Mouse (Mus musculus) hindbrain, embryonic 12.5 days (tissue): ENCODE measurements at regions not wholly inside any gene's neighbourhood (a gene's known extent, or its start where the extent isn't known, plus 50 kb on each side); places are given as distances from the start of the nearest gene placed in this dataset.

ENCODE experiments used
- ATAC-seq: fragments of 200-750 bp; cut with Nextera tagmentation; 2 replicates; pipeline ENCODE4 v1.8.0; 2017; ENCODE audit warnings: moderate TSS enrichment; ENCODE audit not compliant: low FRiP score
- H3K27ac ChIP-seq: fragments of 300-500 bp; sonication (generic); 2 replicates; pipeline ENCODE4 v1.5.1; 2016; ENCODE audit warnings: mild to moderate bottlenecking
- H3K27me3 ChIP-seq: fragments of 300-500 bp; sonication (generic); 2 replicates; pipeline ENCODE4 v1.6.1; 2016; ENCODE audit warnings: mild to moderate bottlenecking
- H3K36me3 ChIP-seq: fragments of 300-500 bp; sonication (generic); 2 replicates; pipeline ENCODE4 v1.6.1; 2016; ENCODE audit warnings: mild to moderate bottlenecking
- H3K4me1 ChIP-seq: fragments of 300-500 bp; sonication (generic); 2 replicates; pipeline ENCODE4 v1.6.1; 2016
- H3K4me2 ChIP-seq: fragments of 300-500 bp; sonication (generic); replicated peaks from 2 replicates; pipeline ENCODE4 v1.6.1; 2016; ENCODE audit warnings: mild to moderate bottlenecking
- H3K4me3 ChIP-seq: fragments of 300-500 bp; sonication (generic); 2 replicates; pipeline ENCODE4 v1.5.1; 2016; ENCODE audit warnings: mild to moderate bottlenecking
- H3K9ac ChIP-seq: fragments of 300-500 bp; sonication (generic); 2 replicates; pipeline ENCODE4 v1.6.1; 2016; ENCODE audit warnings: mild to moderate bottlenecking, moderate library complexity
- H3K9me3 ChIP-seq: fragments of 300-500 bp; sonication (generic); replicated peaks from 2 replicates; pipeline ENCODE4 v1.6.1; 2016; ENCODE audit warnings: mild to moderate bottlenecking
- WGBS: fragments of 180-500 bp; shearing (Covaris S2); methylation state at CpG from one replicate; pipeline ENCODE4 v1.1.7; 2016; 5-methylcytosine and 5-hydroxymethylcytosine counted together

DNA sequence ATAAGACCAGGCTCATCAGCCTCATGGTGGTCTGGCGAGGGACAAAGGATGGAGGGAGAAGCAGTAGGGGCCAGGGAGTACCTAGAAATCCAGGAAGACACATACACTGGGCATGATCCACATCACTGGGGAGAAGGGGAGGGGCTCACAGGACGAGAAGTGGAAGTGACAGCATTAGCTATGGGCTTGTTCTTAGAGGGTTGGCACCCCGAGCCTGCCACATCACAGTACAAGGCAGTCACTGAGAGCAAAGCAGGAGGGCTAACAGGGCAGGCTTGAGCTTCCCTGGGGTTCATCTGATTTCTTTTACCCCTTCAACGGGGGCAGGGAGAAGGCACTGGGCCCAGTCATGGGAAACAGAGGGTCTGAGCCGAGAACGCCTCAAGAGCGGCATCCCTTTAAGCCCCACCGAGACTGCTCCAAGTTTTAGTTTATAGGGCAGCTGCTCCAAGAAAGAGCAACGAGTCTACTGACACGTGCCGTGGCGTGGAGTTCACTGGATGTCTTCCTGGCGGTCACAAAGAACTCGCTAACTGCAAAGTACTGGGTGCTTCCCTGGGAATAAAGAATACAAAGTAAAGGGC is 115.1 kb upstream of the Foxn2 start:
- Histone ChIP-seq H3K9me3 (peaks cover 5% of the 10 kb centered on the region), H3K4me3 (no peak overlapping the region), H3K4me2 (peak overlapping the region; percentile 29; the same call in 1 of the 2 replicates), H3K27me3 (peaks cover 55% of the 10 kb centered on the region), H3K4me1 (peaks cover 38% of the 10 kb centered on the region), H3K9ac (no peak overlapping the region), H3K27ac (peak overlapping the region; percentile 67), H3K36me3 (no peaks in the 10 kb centered on the region)
- 16% methylated on average over 14 of the region's 14 CpGs for WGBS
- ATAC-seq, result peak; percentile 43

DNA sequence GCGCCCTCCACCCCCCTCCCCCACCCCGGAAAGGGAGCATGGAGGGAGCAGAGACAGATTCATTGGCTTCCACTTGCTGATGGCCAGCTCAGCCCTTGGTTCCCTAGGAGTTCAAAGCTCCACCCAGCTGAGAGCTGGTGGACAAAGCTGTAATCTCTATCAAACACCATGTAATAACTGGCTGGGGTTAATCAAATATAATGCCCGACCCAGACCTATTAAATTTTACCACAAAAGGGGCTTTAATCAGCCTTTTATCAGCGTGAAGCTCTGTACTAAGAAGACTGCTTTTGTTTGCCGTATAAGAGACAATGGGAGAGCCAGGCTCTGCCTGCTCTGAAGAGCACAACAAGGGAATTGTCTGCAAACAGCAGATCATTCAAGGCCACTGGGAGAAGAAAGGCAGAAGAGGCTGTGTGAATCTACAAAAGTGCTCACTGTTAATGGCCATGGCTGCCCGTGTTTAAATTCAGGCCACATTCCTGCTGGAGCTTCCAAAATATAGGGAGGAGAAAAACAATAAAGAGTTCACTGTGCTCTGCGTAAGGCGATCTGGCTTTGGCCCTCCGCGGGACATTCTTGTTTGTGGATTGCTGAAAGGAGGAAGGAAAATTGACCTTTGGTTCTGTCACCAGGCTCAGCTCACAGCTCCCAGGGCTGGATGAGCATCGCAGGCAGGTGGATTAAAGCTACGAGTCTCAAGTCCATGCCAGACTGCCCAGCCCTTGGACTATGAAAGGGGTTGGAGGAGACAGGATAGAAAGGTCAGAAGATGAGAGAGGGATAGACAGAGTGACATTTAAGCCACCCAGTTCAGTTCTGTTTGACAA is 114.4 kb upstream of the Foxn2 start:
- Histone ChIP-seq H3K27ac (peak overlapping the region; percentile 67), H3K4me2 (peak overlapping the region; percentile 29; the same call in 1 of the 2 replicates), H3K36me3 (no peaks in the 10 kb centered on the region), H3K4me1 (peaks cover 38% of the 10 kb centered on the region), H3K27me3 (peaks cover 59% of the 10 kb centered on the region), H3K9ac (peak overlapping the region; percentile 27; the same call in 1 of the 2 replicates), H3K4me3 (no peak overlapping the region), H3K9me3 (peaks cover 5% of the 10 kb centered on the region)
- ATAC-seq, result peak; percentile 83
- 7% methylated on average over 12 of the region's 12 CpGs for WGBS

DNA sequence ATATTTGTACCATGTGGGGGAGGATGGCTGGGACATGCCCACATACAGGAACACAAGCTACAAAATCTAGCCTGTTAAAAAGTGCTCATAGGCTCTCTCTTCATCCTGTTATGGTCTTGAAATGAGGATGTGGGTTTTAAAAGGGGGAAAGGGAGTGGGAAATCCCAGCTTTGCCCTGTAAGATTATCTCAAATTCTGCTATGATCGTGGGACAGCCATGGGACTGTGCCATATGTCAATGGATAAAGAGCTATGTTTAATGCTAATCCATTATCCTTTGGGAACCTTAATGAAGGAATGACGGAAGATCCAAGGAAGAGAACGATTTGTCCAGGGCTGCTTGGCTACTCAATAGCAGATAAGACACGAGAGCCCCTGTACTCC is 113.8 kb upstream of the Foxn2 start:
- H3K4me3 ChIP-seq, result no peak overlapping the region
- H3K36me3 ChIP-seq, result no peaks in the 10 kb centered on the region
- H3K9ac ChIP-seq, result no peak overlapping the region
- peaks cover 56% of the 10 kb centered on the region for H3K27me3 ChIP-seq
- peaks cover 38% of the 10 kb centered on the region for H3K4me1 ChIP-seq
- H3K4me2 ChIP-seq, result no peak overlapping the region
- no peak for ATAC-seq
- peak overlapping the region; percentile 67; the same call in 1 of the 2 replicates for H3K27ac ChIP-seq
- H3K9me3 ChIP-seq, result peaks cover 5% of the 10 kb centered on the region
- WGBS, result 55% methylated on average over 4 of the region's 4 CpGs

DNA sequence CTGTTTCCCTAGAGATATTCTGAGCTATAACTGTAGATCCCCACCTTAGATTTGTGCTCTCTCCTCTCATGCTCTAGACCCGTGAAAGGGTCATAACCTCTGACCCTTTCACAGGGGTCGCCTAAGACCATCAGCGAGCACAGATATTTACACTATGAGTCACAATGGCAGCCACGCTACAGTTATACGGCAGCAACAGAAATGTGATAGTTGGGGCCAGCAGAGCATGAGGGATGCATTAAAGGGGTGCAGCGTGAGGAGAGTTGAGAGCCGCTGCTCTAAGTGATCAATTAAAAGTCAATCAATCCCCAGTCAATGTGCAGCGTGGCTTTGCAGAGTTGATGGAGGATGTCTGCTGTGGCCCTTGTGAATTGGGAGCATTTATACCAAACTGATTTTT is 112.7 kb upstream of the Foxn2 start:
- H3K4me1 ChIP-seq, result peaks cover 38% of the 10 kb centered on the region
- WGBS, result 15% methylated on average over 8 of the region's 8 CpGs
- no peak overlapping the region for H3K27ac ChIP-seq
- no peak overlapping the region for H3K4me2 ChIP-seq
- ATAC-seq, result no peak
- peaks cover 5% of the 10 kb centered on the region for H3K9me3 ChIP-seq
- peaks cover 48% of the 10 kb centered on the region for H3K27me3 ChIP-seq
- H3K36me3 ChIP-seq, result no peaks in the 10 kb centered on the region
- H3K4me3 ChIP-seq, result no peak overlapping the region
- H3K9ac ChIP-seq, result no peak overlapping the region

DNA sequence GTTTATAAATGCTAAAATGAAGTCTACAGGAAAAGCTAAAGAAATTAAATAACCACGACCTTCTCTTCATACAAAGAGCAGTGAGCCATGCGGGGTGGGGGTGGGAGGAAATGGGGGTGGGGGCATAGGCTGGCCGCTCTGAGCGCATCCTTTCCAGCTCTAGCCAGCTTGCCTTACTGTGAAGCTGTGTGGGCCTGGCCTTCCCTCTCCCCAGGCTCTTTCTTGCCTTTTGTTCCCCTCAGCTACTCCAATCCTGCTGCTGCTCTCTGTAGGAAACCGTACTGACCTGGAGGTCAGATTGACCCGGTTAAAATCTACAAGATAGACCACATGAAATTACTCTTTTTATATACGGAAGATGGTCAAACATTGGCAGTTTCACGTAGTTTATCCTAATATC is 111.7 kb upstream of the Foxn2 start:
- no peaks in the 10 kb centered on the region for H3K36me3 ChIP-seq
- no peak overlapping the region for H3K4me3 ChIP-seq
- H3K9me3 ChIP-seq, result peaks cover 5% of the 10 kb centered on the region
- H3K27me3 ChIP-seq, result peaks cover 40% of the 10 kb centered on the region
- H3K27ac ChIP-seq, result no peak overlapping the region
- H3K9ac ChIP-seq, result no peak overlapping the region
- H3K4me2 ChIP-seq, result no peak overlapping the region
- 5% methylated on average over 8 of the region's 8 CpGs for WGBS
- ATAC-seq, result no peak
- H3K4me1 ChIP-seq, result peaks cover 38% of the 10 kb centered on the region

DNA sequence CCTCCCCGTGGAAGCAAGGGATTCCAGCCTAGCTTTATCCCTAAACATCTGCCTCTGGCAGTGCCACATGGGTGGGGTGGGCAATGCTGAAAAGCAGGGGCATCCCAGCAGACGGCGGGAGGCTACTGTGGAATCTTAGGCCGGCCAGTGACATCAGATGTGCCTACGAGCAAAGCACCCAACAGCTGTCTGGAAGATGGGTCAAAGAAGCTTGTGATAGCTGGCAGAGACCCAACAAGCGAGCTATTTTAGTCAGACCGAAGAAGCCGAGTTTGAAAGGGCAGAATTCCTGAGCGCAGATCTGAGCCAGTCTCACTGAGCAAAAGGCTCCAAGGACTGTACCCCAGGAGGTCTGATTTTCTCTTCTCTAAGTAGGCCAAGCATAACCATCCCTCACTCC is 110.8 kb upstream of the Foxn2 start:
- Histone ChIP-seq H3K27me3 (peaks cover 38% of the 10 kb centered on the region), H3K9me3 (peaks cover 5% of the 10 kb centered on the region), H3K36me3 (no peaks in the 10 kb centered on the region), H3K27ac (no peak overlapping the region), H3K4me1 (peaks cover 35% of the 10 kb centered on the region), H3K9ac (no peak overlapping the region), H3K4me3 (no peak overlapping the region), H3K4me2 (no peak overlapping the region)
- WGBS, result 69% methylated on average over 9 of the region's 9 CpGs
- ATAC-seq, result no peak

DNA sequence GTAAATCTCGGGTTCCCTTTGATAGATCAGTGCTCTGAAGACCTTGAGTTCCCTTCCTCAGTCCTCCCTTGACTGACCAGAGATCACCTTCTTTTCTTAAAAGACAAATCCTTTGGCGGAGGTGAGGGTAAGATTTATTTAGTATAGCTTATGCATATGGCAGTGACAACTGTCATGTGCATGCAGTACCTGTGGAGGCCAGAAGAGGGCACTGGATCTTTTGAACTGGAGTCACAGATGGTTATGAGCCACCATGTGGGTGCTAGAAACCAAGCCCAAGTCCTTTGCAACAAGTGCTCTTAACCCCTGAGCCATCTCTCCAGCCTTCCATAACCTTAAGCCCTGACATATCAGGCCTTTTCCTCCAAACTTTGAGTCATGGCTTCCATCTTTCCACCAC is 110.4 kb upstream of the Foxn2 start:
- Histone ChIP-seq H3K9me3 (peaks cover 5% of the 10 kb centered on the region), H3K27ac (no peak overlapping the region), H3K27me3 (peaks cover 33% of the 10 kb centered on the region), H3K4me1 (peaks cover 30% of the 10 kb centered on the region), H3K36me3 (no peaks in the 10 kb centered on the region), H3K9ac (no peak overlapping the region), H3K4me3 (no peak overlapping the region), H3K4me2 (no peak overlapping the region)
- no peak for ATAC-seq
- 87% methylated on average over 2 of the region's 2 CpGs for WGBS

DNA sequence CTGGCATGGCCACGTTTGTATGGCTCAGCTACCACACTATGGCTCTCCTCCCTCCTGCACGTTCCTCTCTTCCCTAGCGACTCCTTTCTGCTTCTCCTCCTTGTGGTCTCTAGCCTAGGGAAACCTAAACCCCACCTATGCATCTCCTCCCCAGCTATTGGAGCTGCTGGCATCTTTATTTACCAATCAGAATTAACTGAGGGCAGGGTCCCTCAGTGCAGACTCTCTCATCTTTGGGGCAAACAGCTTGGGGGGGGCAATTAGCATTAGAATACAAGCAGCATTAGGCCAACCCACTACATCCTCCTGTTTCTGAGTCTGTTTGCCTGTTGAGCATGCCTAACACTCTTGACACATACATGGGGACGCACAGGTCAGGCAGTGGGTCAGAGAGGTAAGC is 106.7 kb upstream of the Foxn2 start:
- Histone ChIP-seq H3K36me3 (no peaks in the 10 kb centered on the region), H3K27me3 (peaks cover 23% of the 10 kb centered on the region), H3K27ac (no peak overlapping the region), H3K4me2 (no peak overlapping the region), H3K9ac (no peak overlapping the region), H3K4me1 (peaks cover 5% of the 10 kb centered on the region), H3K4me3 (no peak overlapping the region), H3K9me3 (peaks cover 5% of the 10 kb centered on the region)
- WGBS, result 36% methylated on average over 4 of the region's 4 CpGs
- ATAC-seq, result no peak

DNA sequence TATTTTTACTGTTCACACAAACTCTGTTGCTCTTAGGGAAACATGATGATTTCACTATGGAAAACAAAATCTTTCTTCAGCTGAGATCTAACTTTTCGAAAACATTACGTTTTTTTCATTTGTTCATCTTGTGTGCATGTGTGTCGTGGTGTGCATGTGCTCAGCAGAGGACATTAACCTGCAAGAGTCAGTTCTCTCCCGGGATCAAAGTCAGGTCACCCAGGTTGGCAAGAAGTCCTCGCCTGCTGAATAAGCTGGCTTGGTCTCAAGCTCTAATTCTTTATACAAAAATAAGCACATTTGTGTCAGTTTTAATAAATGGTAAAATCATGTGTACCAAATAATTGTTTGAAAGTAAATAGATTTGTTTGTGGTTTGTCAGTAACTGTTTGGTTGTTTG is 105.2 kb upstream of the Foxn2 start:
- H3K9me3 ChIP-seq, result peaks cover 2% of the 10 kb centered on the region
- no peak overlapping the region for H3K27ac ChIP-seq
- H3K4me2 ChIP-seq, result no peak overlapping the region
- no peak overlapping the region for H3K4me3 ChIP-seq
- H3K36me3 ChIP-seq, result no peaks in the 10 kb centered on the region
- peaks cover 15% of the 10 kb centered on the region for H3K27me3 ChIP-seq
- 82% methylated on average over 5 of the region's 5 CpGs for WGBS
- ATAC-seq, result no peak
- no peaks in the 10 kb centered on the region for H3K4me1 ChIP-seq
- no peak overlapping the region for H3K9ac ChIP-seq

DNA sequence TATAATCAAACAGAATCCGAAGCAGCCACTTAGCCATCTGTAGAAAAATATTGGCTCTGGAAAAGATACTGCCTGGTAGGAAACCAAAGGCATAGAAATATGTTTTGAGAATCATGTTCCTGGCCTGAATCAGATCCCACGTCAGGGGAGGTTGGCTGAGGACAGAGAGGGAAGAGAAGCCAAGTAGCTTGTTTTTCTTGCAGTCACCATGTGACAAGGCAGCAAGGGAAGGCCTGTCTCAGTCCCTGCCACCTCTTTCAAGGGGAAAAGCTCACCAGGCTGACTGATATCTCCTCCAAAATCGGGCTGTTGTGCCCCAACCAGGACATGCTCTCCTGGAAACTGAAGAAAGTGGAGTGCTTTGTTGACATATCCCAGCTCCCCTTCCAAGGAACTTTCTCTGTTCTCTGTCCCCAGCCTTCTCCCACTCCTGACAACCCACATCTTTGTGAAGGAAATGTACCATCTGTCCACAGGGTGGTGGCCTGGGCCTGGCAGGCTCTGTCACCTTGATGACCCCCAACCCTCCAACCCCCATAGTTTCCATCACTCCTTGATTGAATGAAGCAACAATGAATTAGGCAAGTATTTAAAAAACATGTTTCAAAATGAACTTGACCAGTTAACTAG is 104.3 kb upstream of the Foxn2 start:
- no peak for ATAC-seq

DNA sequence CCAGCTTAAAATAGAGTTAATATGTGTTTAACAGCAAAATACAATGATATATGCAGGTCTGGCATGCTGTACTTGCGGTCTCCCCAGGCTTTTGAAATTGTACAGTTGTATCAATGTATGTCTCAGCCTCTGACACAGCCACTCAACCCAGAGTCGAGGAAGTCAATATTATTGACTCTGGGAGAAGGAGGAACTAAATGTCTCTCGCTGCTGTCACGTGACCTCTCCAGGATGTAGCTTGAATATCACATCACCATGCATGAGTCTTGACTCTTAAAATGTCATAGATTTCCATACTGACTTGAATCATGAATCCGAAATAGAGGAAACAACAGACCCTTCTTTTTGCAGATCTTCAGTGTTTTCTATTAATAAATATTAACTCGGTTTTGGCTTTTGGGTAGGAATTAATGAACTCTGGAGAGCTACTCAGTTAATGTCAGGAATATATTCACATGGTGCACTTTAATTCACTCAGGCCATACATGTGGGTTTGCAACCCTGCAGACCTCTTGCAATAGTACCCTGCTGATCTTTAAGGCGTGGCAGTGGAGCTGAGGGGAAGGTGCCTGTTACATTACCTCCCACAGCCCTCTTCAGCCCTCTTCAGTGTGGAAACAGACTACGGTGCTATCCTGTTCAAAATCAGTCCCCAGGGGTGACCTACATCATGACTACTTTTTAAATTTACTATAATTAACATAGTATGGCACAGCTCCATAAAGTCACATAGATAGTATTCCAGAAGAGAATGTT is 102.7 kb upstream of the Foxn2 start:
- no peak overlapping the region for H3K9ac ChIP-seq
- H3K9me3 ChIP-seq, result no peaks in the 10 kb centered on the region
- no peaks in the 10 kb centered on the region for H3K4me1 ChIP-seq
- no peak overlapping the region for H3K4me3 ChIP-seq
- ATAC-seq, result no peak
- 86% methylated on average over 8 of the region's 8 CpGs for WGBS
- H3K4me2 ChIP-seq, result no peak overlapping the region
- no peak overlapping the region for H3K27ac ChIP-seq
- H3K27me3 ChIP-seq, result peaks cover 9% of the 10 kb centered on the region
- no peaks in the 10 kb centered on the region for H3K36me3 ChIP-seq

More for the DNA sequence above, 104.3 kb upstream of the Foxn2 start:
- Histone ChIP-seq H3K27ac (no peak overlapping the region), H3K4me2 (no peak overlapping the region), H3K4me1 (no peaks in the 10 kb centered on the region), H3K27me3 (peaks cover 9% of the 10 kb centered on the region), H3K9ac (no peak overlapping the region), H3K9me3 (no peaks in the 10 kb centered on the region), H3K4me3 (no peak overlapping the region), H3K36me3 (no peaks in the 10 kb centered on the region)
- 75% methylated on average over 3 of the region's 3 CpGs for WGBS

DNA sequence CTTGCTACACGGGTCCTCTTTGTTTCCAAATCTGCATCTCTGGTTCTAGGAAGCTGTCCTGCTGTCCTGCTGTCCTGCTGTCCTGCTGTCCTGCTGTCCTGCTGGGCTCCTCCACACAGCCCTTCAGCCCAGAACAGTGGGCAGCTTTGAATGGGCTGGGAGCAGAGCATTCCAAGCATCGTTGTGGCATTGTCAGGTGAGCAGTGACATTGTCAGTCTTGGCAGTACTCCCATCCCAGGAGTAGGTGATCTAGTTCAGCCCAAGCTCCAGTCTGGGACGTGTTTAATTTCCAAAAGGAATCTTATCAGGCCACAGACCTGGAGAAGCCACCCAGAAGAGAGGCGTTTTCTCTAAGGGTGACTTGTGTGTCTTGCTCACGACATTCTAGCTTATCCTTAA is 99.4 kb upstream of the Foxn2 start:
- H3K9ac ChIP-seq, result no peak overlapping the region
- H3K27ac ChIP-seq, result no peak overlapping the region
- no peak overlapping the region for H3K4me2 ChIP-seq
- WGBS, result 46% methylated on average over 5 of the region's 5 CpGs
- H3K4me3 ChIP-seq, result no peak overlapping the region
- ATAC-seq, result no peak
- no peaks in the 10 kb centered on the region for H3K9me3 ChIP-seq
- H3K27me3 ChIP-seq, result no peaks in the 10 kb centered on the region
- H3K4me1 ChIP-seq, result no peaks in the 10 kb centered on the region
- no peaks in the 10 kb centered on the region for H3K36me3 ChIP-seq
